Mouse (Mus musculus) monocyte, adult 5-6 weeks (primary cell): ENCODE results near the gene Cox5a. TPM values are rescaled to one million over a fixed set of nuclear protein-coding genes. Genes with fewer than 3 reads are reported as not detected.

Experiments used
- ATAC-seq: fragments of 153-309, 156-312 bp; replicated peaks from 2 replicates; pipeline ENCODE4 v1.8.0; 2017; ENCODE audit warnings: mild to moderate bottlenecking; ENCODE audit not compliant: low TSS enrichment, insufficient number of reproducible peaks, severe bottlenecking, poor library complexity, low FRiP score
- total RNA-seq: library from RNA; stranded (forward); fragments of 200-1000, 200-491, 200-594 nt; gene quantifications from 3 replicates; pipeline ENCODE4 v1.2.3, GENCODE M21; 2017

Cox5a gene
- total RNA-seq, 1 experiment from 2014 or later, result 54.8 TPM

- ATAC-seq, result no peak
Observed at GRCm38 (mm10) chr9:57557215-57557614, 36.1 kb downstream of the Cox5a start.

GRCm38 (mm10) chr9:57558625-57559024 is 37.6 kb downstream of the Cox5a start:
- ATAC-seq, result no peak

GRCm38 (mm10) chr9:57559568-57559967 is 38.5 kb downstream of the Cox5a start:
- no peak for ATAC-seq

GRCm38 (mm10) chr9:57560263-57560662 is 39.2 kb downstream of the Cox5a start:
- no peak for ATAC-seq

DNA sequence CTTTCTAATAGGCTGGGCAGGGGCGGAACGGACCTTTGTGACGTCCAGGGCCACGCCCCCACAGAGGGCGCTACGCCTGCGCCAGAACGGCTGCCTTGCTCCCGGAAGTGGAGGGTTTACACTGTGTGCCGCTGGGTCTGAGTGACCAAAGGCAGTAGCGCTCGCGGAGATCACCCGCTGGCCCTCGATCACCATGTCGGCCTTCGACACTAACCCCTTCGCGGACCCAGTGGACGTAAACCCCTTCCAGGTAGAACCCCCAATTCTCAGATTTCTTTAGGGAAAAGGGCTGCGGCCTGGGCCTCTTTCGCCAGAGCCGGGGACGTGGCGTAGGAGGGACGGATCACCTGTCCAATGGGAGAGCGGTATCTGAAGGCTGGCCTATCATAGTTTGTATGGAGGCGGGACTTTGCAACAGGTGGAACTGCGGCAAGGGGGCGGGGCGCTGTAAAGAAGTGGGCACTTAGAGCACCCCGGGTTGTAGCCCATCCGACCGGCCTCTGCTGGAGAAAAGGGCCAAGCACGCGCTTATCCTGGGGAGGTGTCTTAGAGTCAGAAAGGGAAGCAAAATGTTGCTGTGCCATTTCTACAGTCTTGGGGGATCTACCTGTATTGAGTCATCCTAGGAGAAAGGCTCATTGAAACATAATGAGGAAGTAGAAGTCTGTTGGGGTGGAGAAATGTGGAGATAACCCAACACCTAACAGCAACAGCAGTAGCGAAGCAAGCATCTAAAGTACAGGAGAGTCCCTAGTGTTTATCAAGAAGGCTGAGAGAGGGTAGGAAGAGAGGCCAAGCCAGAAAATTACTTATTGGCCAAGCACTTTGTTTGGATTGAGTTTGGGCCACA is 40.0 kb downstream of the Cox5a start, which contains the start of gene Scamp2:
Scamp2 (plus strand) TSS at position 83 of the 850 bp plus-strand sequence.
- peak; percentile 89 for ATAC-seq

DNA sequence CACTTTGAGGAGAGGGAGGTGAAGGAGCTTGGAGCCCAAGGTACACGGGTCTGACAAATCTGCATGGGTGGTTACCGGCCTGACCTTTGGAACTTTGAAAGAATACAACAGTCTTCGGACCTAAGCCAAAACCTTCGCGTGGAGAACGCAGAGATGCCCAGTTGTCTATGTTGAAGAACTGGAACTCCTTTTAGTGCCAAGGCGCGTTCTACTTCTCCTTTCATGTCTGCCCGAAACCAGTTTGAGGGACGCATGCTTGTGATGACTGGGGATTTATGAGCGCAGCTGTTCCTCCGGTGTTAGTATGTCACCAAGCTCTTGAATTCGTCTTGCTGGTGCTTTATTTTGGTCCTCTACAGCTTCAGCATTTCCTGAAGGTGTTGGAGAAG is 40.6 kb downstream of the Cox5a start:
- peak; percentile 15; the same call in 1 of the 2 replicates for ATAC-seq

- no peak for ATAC-seq
Observed at GRCm38 (mm10) chr9:57562896-57563372, 41.9 kb downstream of the Cox5a start.

DNA sequence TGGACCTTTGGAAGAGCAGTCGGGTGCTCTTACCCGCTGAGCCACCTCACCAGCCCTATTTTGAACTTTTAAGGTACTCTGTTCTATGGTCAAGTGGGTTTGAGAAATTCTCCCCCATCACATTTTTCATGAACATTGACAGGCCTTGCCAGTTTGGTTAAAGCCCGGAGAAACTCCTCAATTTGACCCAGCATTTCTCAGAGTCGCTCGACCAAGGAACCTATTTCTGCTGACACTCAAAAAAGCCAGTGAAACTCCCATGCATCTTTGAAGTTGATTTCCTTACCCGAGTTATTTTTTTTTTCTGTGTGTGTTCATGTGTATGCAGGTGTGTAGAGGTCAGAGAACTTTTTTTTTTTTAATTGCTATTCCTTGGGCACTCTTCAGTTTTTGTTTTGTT is 43.5 kb downstream of the Cox5a start:
- ATAC-seq, result no peak

- peak; percentile 44 for ATAC-seq
Observed at GRCm38 (mm10) chr9:57565741-57566221, 44.7 kb downstream of the Cox5a start.

DNA sequence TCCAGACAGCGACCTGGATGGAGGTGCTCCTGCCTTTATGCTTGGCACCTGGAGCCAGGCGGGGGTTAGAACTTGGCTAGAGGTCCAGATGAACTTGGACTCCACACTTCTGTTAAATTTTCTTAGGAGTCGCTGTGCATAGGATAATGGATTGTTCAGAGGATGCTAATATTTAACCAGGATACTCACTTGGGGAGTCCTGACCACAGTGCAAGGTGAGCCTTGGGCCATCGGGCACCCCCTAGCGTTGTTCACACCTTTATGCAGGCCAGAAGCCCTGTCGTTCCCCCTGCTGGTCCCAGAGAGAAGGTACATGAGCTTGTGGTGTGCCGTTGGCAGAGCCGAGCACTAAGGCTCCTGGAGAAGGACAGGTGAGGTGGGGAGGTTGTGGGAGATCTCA is 45.8 kb downstream of the Cox5a start:
- ATAC-seq, result no peak

- no peak for ATAC-seq
Observed at GRCm38 (mm10) chr9:57568500-57568899, 47.4 kb downstream of the Cox5a start.

DNA sequence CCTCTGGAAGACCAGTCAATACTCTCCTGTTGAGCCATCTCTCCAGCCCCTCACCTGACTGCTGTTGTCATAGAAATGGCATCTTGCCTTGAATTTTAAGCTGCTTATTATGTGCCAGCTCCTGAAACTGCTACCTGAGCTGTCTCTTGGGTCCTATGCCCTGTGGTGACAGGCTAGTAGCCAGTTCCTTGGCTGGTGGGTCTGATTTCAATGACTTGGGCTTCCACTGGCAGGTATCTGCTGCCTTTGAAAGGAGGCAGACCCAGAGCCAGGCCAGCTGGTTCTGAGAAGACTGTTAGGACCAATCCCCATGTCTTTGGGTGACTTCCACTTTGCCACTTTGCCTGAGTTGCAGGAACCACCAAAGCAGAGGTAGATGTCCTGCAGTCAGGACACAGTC is 53.3 kb downstream of the Cox5a start:
- ATAC-seq, result no peak

DNA sequence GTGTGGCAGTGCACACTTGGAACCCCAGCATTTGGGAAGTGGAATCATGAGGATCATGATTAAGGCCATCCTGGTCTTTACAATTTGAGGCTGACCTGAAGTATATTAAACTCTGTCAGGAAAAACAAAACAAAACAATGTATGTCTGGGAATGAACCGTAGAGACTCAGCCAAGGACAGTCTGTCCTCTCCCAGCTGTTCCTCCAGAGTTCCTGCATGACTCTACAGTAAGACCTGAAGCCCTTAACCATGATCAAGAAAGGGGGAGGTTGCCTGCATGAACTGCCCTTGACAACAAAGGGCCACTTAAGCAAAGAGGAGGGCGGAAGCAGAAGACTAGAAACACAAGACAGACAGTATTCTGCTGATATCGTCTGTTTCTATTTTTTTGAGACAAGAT is 54.5 kb downstream of the Cox5a start:
- ATAC-seq, result no peak

DNA sequence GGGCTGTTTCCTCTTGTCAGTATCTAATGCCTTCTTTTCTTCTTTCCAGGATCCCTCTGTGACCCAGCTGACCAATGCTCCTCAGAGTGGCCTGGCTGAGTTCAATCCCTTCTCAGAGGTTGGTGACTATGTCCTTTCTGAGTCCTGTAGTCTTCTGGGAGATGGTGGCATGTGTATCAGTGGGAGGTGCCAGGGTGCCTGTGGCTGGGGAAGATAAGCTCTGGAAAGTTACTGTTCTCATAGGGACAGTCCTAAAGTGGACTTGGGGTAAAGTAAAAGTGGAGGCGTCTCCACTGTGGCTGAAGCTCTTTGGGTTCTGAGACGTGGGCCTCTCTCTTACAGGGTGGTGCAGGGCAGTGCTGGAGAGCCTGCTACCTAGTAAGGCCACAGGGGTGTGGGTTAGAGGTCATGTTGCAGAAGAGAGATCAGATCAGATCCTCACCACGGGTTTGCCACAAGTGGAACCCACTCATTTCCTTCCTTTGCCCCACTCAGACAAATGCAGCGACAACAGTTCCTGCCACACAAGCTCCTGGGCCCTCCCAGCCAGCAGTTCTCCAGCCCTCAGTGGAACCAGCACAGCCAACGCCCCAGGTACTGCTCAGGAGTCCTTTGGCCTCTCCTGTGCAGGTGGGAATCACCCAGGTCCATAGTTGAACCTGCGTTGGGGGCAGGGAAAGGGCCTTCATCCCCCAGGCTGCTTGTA is 56.2 kb downstream of the Cox5a start:
- ATAC-seq, result 0 out of 2 replicates have a peak, but pooled peaks have one; percentile 18

Other genes with a start within 250 kb of the Cox5a start
- gene Ppcdc, start 81.2 kb upstream of the Cox5a start, total RNA-seq, result 19.8 to 46.2 TPM (median 27.2 TPM) in 3 replicates
- not detected in 3 replicates for gene Scamp5, start 53.2 kb upstream of the Cox5a start, total RNA-seq
- not detected in 3 replicates for gene Rpp25, start 17.2 kb upstream of the Cox5a start, total RNA-seq
- gene Fam219b, start 16.3 kb downstream of the Cox5a start, total RNA-seq, result 17.5 to 23.5 TPM (median 18.2 TPM) in 3 replicates
- 1.9 to 7.7 TPM (median 7.5 TPM) in 3 replicates for gene Mpi, start 31.5 kb downstream of the Cox5a start, total RNA-seq
- gene Scamp2, start 39.7 kb downstream of the Cox5a start, total RNA-seq, result 30.6 to 40.9 TPM (median 34.3 TPM) in 3 replicates
- gene Ulk3, start 68.2 kb downstream of the Cox5a start, total RNA-seq, result 3.8 to 20.7 TPM (median 20.3 TPM) in 3 replicates
- gene Cplx3, start 85.0 kb downstream of the Cox5a start, total RNA-seq, result not detected in 3 replicates
- not detected in 3 replicates for gene Lman1l, start 99.5 kb downstream of the Cox5a start, total RNA-seq
- gene Csk, start 132.4 kb downstream of the Cox5a start, total RNA-seq, result 332 to 455 TPM (median 337 TPM) in 3 replicates
- gene Cyp1a2, start 162.4 kb downstream of the Cox5a start, total RNA-seq, result not detected in 3 replicates
- gene Cyp1a1, start 166.7 kb downstream of the Cox5a start, total RNA-seq, result not detected in 3 replicates
- 2.6 to 7.9 TPM (median 3.7 TPM) in 3 replicates for gene Edc3, start 187.3 kb downstream of the Cox5a start, total RNA-seq
- gene Clk3, start 244.6 kb downstream of the Cox5a start, total RNA-seq, result 97.1 to 158 TPM (median 125 TPM) in 3 replicates